Mouse (Mus musculus) bone marrow macrophage, adult 2 months (primary cell): ENCODE results near the gene Thap8. TPM values are rescaled to one million over a fixed set of nuclear protein-coding genes. Genes with fewer than 3 reads are reported as not detected.
"Not testable (repeated sequence)": the region's sequence is repeated elsewhere in the genome, so short reads cannot be mapped to it uniquely, and the experiment has no call there.

Experiments
- H3K27ac ChIP-seq: 2 replicates; pipeline ENCODE4 v1.5.1; 2012; ENCODE audit warnings: low read depth, low read length; ENCODE audit not compliant: insufficient read depth
- H3K4me1 ChIP-seq: 2 replicates; pipeline ENCODE4 v1.6.1; 2012; ENCODE audit warnings: low read length; ENCODE audit not compliant: control insufficient read depth, insufficient read depth
- H3K4me3 ChIP-seq: 2 replicates; pipeline ENCODE4 v1.5.1; 2012; ENCODE audit warnings: mild to moderate bottlenecking, low read length, moderate library complexity; ENCODE audit not compliant: insufficient read depth
- CTCF ChIP-seq: IDR thresholded peaks from 2 replicates; pipeline ENCODE4 v1.5.1; 2012; ENCODE audit warnings: low read depth, mild to moderate bottlenecking, low read length, moderate library complexity
- POLR2A ChIP-seq: IDR thresholded peaks from 2 replicates; pipeline ENCODE4 v1.6.1; 2012; ENCODE audit warnings: mild to moderate bottlenecking, low read depth, low read length, borderline replicate concordance
- polyA plus RNA-seq: library from polyadenylated mRNA; stranded (reverse); fragments of >200 nt; gene quantifications from 2 replicates; pipeline ENCODE4 v1.2.4, GENCODE M21; 2012; ENCODE audit not compliant: missing spikeins, insufficient read depth, insufficient read length

Gene Thap8
- polyA plus RNA-seq, result 0.55 and 1.0 TPM in 2 replicates

- H3K4me3 ChIP-seq, result peak within 1 kb of the TSS; percentile 89
Measured at GRCm38 (mm10) chr7:30279951-30280669, at the start of gene Thap8, which contains the start of gene Wdr62. Gene Thap8, plus strand, starts transcription at chr7:30280094. Gene Wdr62, minus strand, starts transcription at chr7:30280419.

GRCm38 (mm10) chr7:30231328-30231668, 48.6 kb upstream of the Thap8 start:
- H3K4me1 ChIP-seq, result 0 out of 2 replicates have a peak, but pooled peaks cover 4% of the 10 kb centered on the region
- no peak for TF ChIP-seq CTCF
- no peak for TF ChIP-seq POLR2A

More at GRCm38 (mm10) chr7:30279951-30280669, at the start of gene Thap8, which contains the start of gene Wdr62:
- no peak for TF ChIP-seq POLR2A
- TF ChIP-seq CTCF, result no peak
- H3K4me1 ChIP-seq, result peaks cover 27% of the 10 kb centered on the region
- peak within 1 kb of the TSS; percentile 94 for H3K27ac ChIP-seq

DNA sequence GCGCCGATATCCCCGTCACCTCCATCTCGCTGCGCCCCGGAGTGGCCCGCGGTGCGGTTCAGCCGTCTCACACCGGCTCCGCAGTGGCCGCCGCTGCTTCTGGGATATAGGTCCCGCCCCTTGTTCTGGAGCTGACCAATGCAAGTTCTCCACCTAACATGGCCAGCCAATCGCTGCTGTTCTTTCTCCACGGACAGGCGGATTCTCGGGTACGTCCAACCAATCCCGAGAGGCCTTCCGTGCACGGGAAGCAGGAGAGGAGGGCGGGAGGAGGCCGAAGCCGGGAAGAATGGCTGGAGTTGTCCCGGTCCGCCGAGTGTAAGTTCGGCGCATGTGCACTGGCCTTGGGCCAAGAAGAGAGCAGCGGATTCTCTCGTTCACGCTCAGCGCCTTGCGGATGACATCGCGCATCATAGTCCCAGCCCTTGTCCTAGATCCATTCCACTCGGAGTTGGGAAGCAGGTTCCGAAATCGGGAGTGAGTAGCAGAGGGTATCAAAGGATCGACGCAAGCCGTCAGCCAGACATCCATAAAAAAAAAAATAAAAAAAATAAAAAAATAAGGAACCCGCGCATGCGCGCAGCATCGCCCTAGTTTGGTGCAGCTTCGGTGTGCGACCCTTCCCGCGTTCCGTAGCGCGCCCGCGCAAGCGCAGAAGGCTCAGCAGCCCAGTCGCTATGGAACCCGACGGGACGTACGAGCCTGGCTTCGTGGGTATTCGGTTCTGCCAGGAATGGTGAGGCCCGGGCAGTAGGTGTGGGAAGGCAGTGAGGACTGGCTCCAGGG, 48.0 kb upstream of the Thap8 start, which contains the start of the genes Polr2i and Tbcb:
Gene Polr2i (plus strand): TSS at position 280 of the 786 bp plus-strand sequence.
Gene Tbcb (minus strand): TSS at position 604 of the 786 bp plus-strand sequence.
- TF ChIP-seq POLR2A (peak; percentile 62; the same call in 1 of the 2 replicates), CTCF (no peak)
- Histone ChIP-seq H3K4me1 (0 out of 2 replicates have a peak, but pooled peaks cover 4% of the 10 kb centered on the region), H3K4me3 (peak within 1 kb of the TSS; percentile 78), H3K27ac (peak within 1 kb of the TSS; percentile 84)

More at GRCm38 (mm10) chr7:30231328-30231668, 48.6 kb upstream of the Thap8 start:
- Histone ChIP-seq H3K27ac (no peak overlapping the region), H3K4me3 (peak overlapping the region; percentile 78)

DNA sequence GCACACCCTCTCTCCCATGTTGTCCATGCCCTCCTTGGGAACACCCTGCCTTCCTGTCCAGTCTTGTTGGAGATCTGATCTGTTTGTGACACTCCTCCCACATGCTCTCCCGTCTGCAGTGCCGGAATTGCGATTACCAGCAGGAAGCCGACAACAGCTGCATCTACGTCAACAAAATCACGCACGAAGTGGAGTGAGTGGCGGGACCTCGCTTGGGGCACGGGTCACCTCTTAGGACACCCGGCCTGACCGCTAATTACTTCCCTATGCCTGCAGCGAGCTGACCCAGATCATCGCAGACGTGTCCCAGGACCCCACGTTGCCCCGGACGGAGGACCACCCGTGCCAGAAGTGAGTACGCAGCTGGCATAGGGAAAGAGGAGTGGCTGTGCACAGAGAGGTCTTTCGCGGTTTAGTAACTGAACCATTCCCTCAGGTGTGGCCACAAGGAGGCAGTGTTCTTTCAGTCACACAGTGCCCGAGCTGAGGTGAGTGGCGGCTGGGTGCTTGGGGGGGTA, 47.2 kb upstream of the Thap8 start:
- TF ChIP-seq CTCF, result peak; percentile 79
- TF ChIP-seq POLR2A, result no peak
- Histone ChIP-seq H3K4me3 (peak overlapping the region; percentile 71), H3K27ac (peak overlapping the region; percentile 54), H3K4me1 (0 out of 2 replicates have a peak, but pooled peaks cover 4% of the 10 kb centered on the region)

DNA sequence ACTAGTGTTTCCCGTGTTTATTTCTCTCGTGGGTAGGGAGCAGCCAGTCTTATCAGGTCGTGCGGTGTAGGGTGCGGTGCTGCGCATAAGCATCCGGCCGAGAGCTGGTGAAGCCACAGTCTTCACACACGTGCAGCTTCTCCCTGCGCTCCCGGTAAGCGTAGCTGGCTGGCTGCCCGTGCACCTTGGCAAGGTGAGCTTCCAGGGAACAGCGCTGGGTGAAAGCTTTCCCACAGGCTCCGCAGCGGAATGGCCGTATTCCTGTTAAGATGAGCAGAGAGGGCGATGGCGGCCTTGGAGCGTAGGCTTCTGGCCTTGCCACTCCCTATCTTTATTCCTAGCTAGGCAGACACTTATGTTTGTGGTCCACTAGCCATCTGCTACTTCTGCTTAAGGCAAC, 46.5 kb upstream of the Thap8 start:
- Histone ChIP-seq H3K27ac (no peak overlapping the region), H3K4me3 (no peak overlapping the region), H3K4me1 (0 out of 2 replicates have a peak, but pooled peaks cover 4% of the 10 kb centered on the region)
- TF ChIP-seq POLR2A (no peak), CTCF (no peak)

DNA sequence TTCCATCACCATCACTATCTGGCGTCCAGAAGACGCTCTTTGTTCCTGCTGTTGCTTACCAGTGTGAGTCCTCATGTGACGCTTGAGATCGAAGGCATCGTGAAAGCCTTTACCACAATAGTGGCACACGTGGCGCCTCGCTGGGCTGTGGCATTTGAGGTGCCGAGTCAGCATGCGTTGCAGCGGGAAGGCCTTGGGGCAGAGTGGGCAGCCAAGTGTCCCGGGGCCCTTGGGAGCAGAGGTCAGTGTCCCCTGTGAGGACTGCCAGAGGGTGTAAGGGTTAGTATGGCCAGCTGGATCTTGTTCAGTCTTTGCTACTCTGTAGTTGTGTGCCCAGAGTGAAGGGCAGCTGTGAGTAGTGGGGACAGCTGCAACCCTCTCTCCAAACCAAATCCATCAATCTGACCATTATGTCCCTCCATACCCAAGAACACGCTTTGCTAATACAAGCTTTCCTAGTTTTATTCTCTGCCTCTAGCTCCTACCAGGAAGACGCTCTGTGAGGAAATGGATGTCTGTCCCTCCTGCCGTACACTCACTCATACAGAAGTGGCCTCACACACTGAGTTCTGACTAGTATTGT, 45.5 kb upstream of the Thap8 start:
- TF ChIP-seq CTCF (no peak), POLR2A (no peak)
- 0 out of 2 replicates have a peak, but pooled peaks cover 4% of the 10 kb centered on the region for H3K4me1 ChIP-seq
- H3K4me3 ChIP-seq, result no peak overlapping the region
- H3K27ac ChIP-seq, result no peak overlapping the region

- no peak overlapping the region for H3K27ac ChIP-seq
- no peak for TF ChIP-seq CTCF
- TF ChIP-seq POLR2A, result no peak
- H3K4me1 ChIP-seq, result 0 out of 2 replicates have a peak, but pooled peaks cover 4% of the 10 kb centered on the region
- no peak overlapping the region for H3K4me3 ChIP-seq
Measured at GRCm38 (mm10) chr7:30235091-30235490, 44.8 kb upstream of the Thap8 start.

DNA sequence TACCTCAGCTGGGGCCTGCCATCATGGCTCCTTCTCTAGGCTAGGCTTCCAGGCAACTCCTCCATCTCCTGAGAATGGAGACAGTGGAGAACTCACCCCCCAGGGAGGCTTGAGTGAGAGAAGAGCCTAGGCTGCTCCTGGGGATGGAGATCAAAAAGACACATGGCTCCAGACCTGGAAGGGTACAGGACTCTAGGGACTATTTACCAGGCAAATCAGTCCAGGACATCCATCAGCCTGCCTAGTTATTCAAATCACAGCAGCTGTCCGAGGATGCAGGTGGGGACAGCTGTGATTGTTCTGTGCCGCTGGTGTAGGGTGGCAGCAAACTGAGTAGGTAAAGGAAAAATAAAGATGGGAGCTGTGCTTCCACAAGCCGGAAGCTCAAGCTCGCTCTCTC, 44.3 kb upstream of the Thap8 start, which contains the start of gene Ovol3:
Gene Ovol3 (minus strand): TSS at position 101 of the 400 bp plus-strand sequence.
- Histone ChIP-seq H3K27ac (no peak within 1 kb of the TSS), H3K4me3 (no peak within 1 kb of the TSS), H3K4me1 (0 out of 2 replicates have a peak, but pooled peaks cover 4% of the 10 kb centered on the region)
- TF ChIP-seq POLR2A, result no peak
- no peak for TF ChIP-seq CTCF

- H3K4me3 ChIP-seq, H3K4me1 ChIP-seq, H3K27ac ChIP-seq: not testable (repeated sequence)
Measured at GRCm38 (mm10) chr7:30237374-30237773, 42.5 kb upstream of the Thap8 start.
